Mouse (Mus musculus) heart, embryonic 13.5 days (tissue): Measurements from ENCODE around the gene Dscam. TPM values are rescaled to one million over a fixed set of nuclear protein-coding genes. Genes with fewer than 3 reads are reported as not detected.

Experiments used
- ATAC-seq: fragments of 200-750 bp; cut with Nextera tagmentation; 2 replicates; pipeline ENCODE4 v1.8.0; 2017; ENCODE audit warnings: moderate TSS enrichment; ENCODE audit not compliant: insufficient number of reproducible peaks, low FRiP score, low TSS enrichment; ENCODE audit errors: extremely low read depth
- H3K27ac ChIP-seq: fragments of 300-500 bp; sonication (generic); replicated peaks from 2 replicates; pipeline ENCODE4 v1.5.1; 2015; ENCODE audit warnings: moderate library complexity, mild to moderate bottlenecking, inconsistent platforms
- H3K27me3 ChIP-seq: fragments of 300-500 bp; sonication (generic); replicated peaks from 2 replicates; pipeline ENCODE4 v1.6.1; 2015; ENCODE audit warnings: mild to moderate bottlenecking, inconsistent platforms
- H3K36me3 ChIP-seq: fragments of 300-500 bp; sonication (generic); 2 replicates; pipeline ENCODE4 v1.6.1; 2015; ENCODE audit warnings: mild to moderate bottlenecking, inconsistent platforms
- H3K4me1 ChIP-seq: fragments of 300-500 bp; sonication (generic); 2 replicates; pipeline ENCODE4 v1.6.1; 2015; ENCODE audit warnings: inconsistent platforms
- H3K4me2 ChIP-seq: fragments of 300-500 bp; sonication (generic); 2 replicates; pipeline ENCODE4 v1.6.1; 2015; ENCODE audit warnings: inconsistent platforms, mild to moderate bottlenecking, moderate library complexity
- H3K4me3 ChIP-seq: fragments of 300-500 bp; sonication (generic); 2 replicates; pipeline ENCODE4 v1.5.1; 2015; ENCODE audit warnings: moderate library complexity, mild to moderate bottlenecking, inconsistent platforms
- H3K9ac ChIP-seq: fragments of 300-500 bp; sonication (generic); 2 replicates; pipeline ENCODE4 v1.6.1; 2015; ENCODE audit warnings: inconsistent platforms, mild to moderate bottlenecking, moderate library complexity
- H3K9me3 ChIP-seq: fragments of 300-500 bp; sonication (generic); 2 replicates; pipeline ENCODE4 v1.6.1; 2016; ENCODE audit warnings: inconsistent platforms
- WGBS: fragments of 180-500 bp; shearing (Covaris S2); methylation state at CpG from one replicate; pipeline ENCODE4 v1.1.7; 2015; ENCODE audit warnings: mixed read lengths; 5-methylcytosine and 5-hydroxymethylcytosine counted together
- polyA plus RNA-seq: library from polyadenylated mRNA; unstranded; fragments of >200 nt; fragmentation: Nextera tagmentation; extraction: Ambion mirVana; gene quantifications from 2 replicates; pipeline ENCODE4 v1.2.1, GENCODE M21; 2015

Dscam gene
- polyA plus RNA-seq, 1 experiment from 2014 or later = not detected

- H3K4me3 ChIP-seq = no peak overlapping the region
- no peaks in the 10 kb centered on the region; the same call in 1 of the 2 replicates for H3K4me1 ChIP-seq
- no peak overlapping the region for H3K4me2 ChIP-seq
- H3K9me3 ChIP-seq = no peaks in the 10 kb centered on the region
- WGBS = 33% methylated on average over 4 of the region's 4 CpGs
- H3K27ac ChIP-seq = no peak overlapping the region
- peaks cover 3% of the 10 kb centered on the region; the same call in 1 of the 2 replicates for H3K27me3 ChIP-seq
- no peak overlapping the region for H3K9ac ChIP-seq
- ATAC-seq = no peak
- no peaks in the 10 kb centered on the region for H3K36me3 ChIP-seq
Measured at GRCm38 (mm10) chr16:96711935-96712334, 458.6 kb downstream of the Dscam start.

GRCm38 (mm10) chr16:96700551-96700950 lies 470.0 kb downstream of the Dscam start:
- Histone ChIP-seq H3K9ac (no peak overlapping the region), H3K9me3 (no peaks in the 10 kb centered on the region), H3K4me1 (no peaks in the 10 kb centered on the region), H3K4me3 (no peak overlapping the region), H3K4me2 (no peak overlapping the region), H3K36me3 (no peaks in the 10 kb centered on the region), H3K27me3 (no peaks in the 10 kb centered on the region), H3K27ac (no peak overlapping the region)
- no peak for ATAC-seq
- WGBS = 70% methylated on average over 3 of the region's 3 CpGs

GRCm38 (mm10) chr16:96695882-96696281 lies 474.7 kb downstream of the Dscam start:
- Histone ChIP-seq H3K4me1 (no peaks in the 10 kb centered on the region), H3K9me3 (no peaks in the 10 kb centered on the region), H3K4me3 (no peak overlapping the region), H3K27ac (no peak overlapping the region), H3K4me2 (no peak overlapping the region), H3K27me3 (no peaks in the 10 kb centered on the region), H3K9ac (no peak overlapping the region), H3K36me3 (no peaks in the 10 kb centered on the region)
- ATAC-seq = no peak
- 70% methylated on average over 4 of the region's 4 CpGs for WGBS

GRCm38 (mm10) chr16:96691576-96691975 lies 479.0 kb downstream of the Dscam start:
- H3K4me3 ChIP-seq = no peak overlapping the region
- 75% methylated on average over 6 of the region's 6 CpGs for WGBS
- H3K27me3 ChIP-seq = no peaks in the 10 kb centered on the region; the same call in 1 of the 2 replicates
- no peak overlapping the region for H3K27ac ChIP-seq
- H3K9me3 ChIP-seq = no peaks in the 10 kb centered on the region
- H3K4me1 ChIP-seq = no peaks in the 10 kb centered on the region
- H3K36me3 ChIP-seq = no peaks in the 10 kb centered on the region
- no peak overlapping the region for H3K4me2 ChIP-seq
- ATAC-seq = no peak
- no peak overlapping the region for H3K9ac ChIP-seq

GRCm38 (mm10) chr16:96690052-96690451 lies 480.5 kb downstream of the Dscam start:
- Histone ChIP-seq H3K9me3 (no peaks in the 10 kb centered on the region), H3K4me3 (no peak overlapping the region), H3K4me2 (no peak overlapping the region), H3K27me3 (no peaks in the 10 kb centered on the region; the same call in 1 of the 2 replicates), H3K4me1 (no peaks in the 10 kb centered on the region), H3K9ac (no peak overlapping the region), H3K27ac (no peak overlapping the region), H3K36me3 (no peaks in the 10 kb centered on the region)
- ATAC-seq = no peak
- 30% methylated on average over 1 of the region's 2 CpGs for WGBS

DNA sequence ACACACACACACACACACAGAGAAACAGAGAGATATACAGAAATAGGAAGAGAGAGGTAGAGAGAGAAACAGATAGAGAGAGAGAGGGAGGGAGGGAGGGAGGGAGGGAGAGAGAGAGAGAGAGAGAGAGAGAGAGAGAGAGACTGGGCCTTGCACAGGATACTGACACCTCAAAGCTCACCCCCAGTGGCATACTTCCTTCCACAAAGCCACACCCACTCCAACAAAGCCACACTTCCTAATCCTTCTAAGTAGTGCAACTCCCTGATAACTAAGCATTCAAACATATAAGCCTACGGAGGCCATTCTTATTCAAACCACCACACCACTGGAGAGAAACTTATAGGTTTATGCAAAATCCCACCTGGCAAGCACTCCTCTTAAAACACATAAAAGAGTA lies 481.1 kb downstream of the Dscam start:
- Histone ChIP-seq H3K4me1 (no peaks in the 10 kb centered on the region), H3K27ac (no peak overlapping the region), H3K9ac (no peak overlapping the region), H3K4me2 (no peak overlapping the region), H3K27me3 (no peaks in the 10 kb centered on the region; the same call in 1 of the 2 replicates), H3K9me3 (no peaks in the 10 kb centered on the region), H3K36me3 (no peaks in the 10 kb centered on the region), H3K4me3 (no peak overlapping the region)
- no peak for ATAC-seq
- 39% methylated on average over 1 of the region's 1 CpGs for WGBS

GRCm38 (mm10) chr16:96685065-96685464 lies 485.5 kb downstream of the Dscam start:
- H3K9me3 ChIP-seq = no peaks in the 10 kb centered on the region
- no peak overlapping the region for H3K4me3 ChIP-seq
- no peaks in the 10 kb centered on the region for H3K36me3 ChIP-seq
- ATAC-seq = no peak
- no peaks in the 10 kb centered on the region for H3K27me3 ChIP-seq
- no peaks in the 10 kb centered on the region for H3K4me1 ChIP-seq
- no peak overlapping the region for H3K4me2 ChIP-seq
- no peak overlapping the region for H3K9ac ChIP-seq
- 87% methylated on average over 14 of the region's 14 CpGs for WGBS
- H3K27ac ChIP-seq = no peak overlapping the region

DNA sequence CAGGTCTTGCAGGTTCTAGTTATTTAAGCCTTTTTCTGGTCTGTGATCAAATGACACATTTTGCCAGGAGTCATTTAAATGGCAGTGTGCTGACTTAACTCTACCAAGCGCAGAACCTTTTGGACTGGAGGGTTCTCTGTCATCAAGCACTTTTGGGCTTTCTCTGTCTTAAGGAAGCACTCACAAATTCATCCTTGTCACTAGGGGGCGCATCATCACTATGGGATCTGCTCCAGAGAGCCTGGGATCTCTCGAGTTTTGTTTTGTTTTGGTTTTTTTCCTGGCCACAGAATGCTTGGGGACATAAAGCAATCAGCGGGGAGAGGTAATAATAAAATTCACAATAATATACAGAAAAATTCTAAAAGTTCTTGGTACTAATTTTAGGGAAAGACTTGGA lies 486.0 kb downstream of the Dscam start:
- H3K4me2 ChIP-seq = 0 out of 2 replicates have a peak overlapping the region, but pooled peaks have one; percentile 9
- no peak overlapping the region for H3K27ac ChIP-seq
- no peaks in the 10 kb centered on the region for H3K9me3 ChIP-seq
- no peaks in the 10 kb centered on the region for H3K4me1 ChIP-seq
- H3K4me3 ChIP-seq = no peak overlapping the region
- H3K27me3 ChIP-seq = no peaks in the 10 kb centered on the region
- no peak for ATAC-seq
- no peaks in the 10 kb centered on the region for H3K36me3 ChIP-seq
- no peak overlapping the region for H3K9ac ChIP-seq
- whole genome bisulfite sequencing = 16% methylated on average over 4 of the region's 4 CpGs

DNA sequence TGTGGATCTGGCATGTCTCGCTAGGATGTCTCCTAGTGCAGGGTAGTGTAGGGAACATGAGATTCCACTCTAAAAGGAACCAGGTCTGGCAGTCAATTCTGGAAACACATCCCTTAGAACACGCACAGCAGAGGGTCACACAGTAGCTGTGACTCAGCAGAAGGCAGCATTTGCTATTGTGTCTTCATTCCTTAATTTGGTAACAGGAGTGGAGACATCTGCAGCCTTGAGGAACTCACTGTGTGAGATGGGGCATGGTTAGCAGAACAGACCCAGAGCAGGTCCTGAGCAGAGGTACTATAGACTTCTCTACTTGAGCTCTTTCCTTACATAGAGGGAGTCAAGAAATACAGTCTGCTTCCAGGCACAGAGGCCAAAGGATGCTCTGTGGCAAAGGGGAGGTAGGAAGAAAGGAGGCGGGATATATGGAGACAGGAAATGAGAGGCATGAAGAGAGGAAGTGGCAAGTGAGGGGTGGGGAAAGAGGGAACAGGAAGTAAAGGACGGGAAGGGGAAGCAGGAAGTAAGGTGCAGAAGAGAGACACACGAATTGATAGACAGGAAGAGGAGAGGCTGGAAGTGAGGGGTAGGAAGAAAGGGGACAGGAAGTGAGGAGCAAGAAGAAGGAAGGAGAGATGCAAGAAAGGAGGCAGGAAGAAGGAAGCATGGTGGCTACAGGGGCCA lies 488.1 kb downstream of the Dscam start:
- no peak overlapping the region for H3K4me2 ChIP-seq
- no peaks in the 10 kb centered on the region for H3K27me3 ChIP-seq
- H3K4me1 ChIP-seq = 0 out of 2 replicates have a peak, but pooled peaks cover under 1% of the 10 kb centered on the region
- ATAC-seq = no peak
- H3K36me3 ChIP-seq = no peaks in the 10 kb centered on the region
- 66% methylated on average over 5 of the region's 5 CpGs for WGBS
- no peak overlapping the region for H3K27ac ChIP-seq
- no peak overlapping the region for H3K9ac ChIP-seq
- H3K4me3 ChIP-seq = no peak overlapping the region
- no peaks in the 10 kb centered on the region for H3K9me3 ChIP-seq

- no peak for ATAC-seq
- H3K4me2 ChIP-seq = no peak overlapping the region
- 63% methylated on average over 8 of the region's 8 CpGs for WGBS
- no peaks in the 10 kb centered on the region for H3K27me3 ChIP-seq
- no peaks in the 10 kb centered on the region for H3K9me3 ChIP-seq
- no peak overlapping the region for H3K27ac ChIP-seq
- no peaks in the 10 kb centered on the region for H3K36me3 ChIP-seq
- no peak overlapping the region for H3K9ac ChIP-seq
- no peak overlapping the region for H3K4me3 ChIP-seq
- H3K4me1 ChIP-seq = peaks cover 6% of the 10 kb centered on the region; the same call in 1 of the 2 replicates
Measured at GRCm38 (mm10) chr16:96679981-96680380, 490.6 kb downstream of the Dscam start.

DNA sequence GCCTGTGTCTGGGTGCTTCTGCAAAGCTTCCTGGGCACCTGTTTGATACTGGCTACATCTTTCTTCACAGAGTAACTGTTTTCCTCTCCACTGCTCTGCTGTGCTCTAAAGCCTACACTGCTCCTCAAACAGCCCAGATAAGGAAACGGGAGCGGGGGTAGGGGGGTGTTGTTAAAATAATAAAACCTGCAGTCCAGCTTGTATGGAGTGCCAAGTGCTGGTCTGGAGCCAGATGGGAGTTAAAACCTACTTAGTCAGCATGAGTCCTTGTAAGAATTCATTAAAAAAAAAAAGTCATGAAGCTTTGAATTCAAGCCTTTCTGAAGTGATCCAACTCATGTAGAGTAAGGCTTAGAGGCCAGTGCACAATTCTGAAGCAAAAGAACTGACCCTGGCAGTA lies 493.1 kb downstream of the Dscam start:
- Histone ChIP-seq H3K9ac (no peak overlapping the region), H3K36me3 (no peaks in the 10 kb centered on the region), H3K4me1 (peaks cover 6% of the 10 kb centered on the region; the same call in 1 of the 2 replicates), H3K4me2 (no peak overlapping the region), H3K27ac (no peak overlapping the region), H3K9me3 (no peaks in the 10 kb centered on the region), H3K4me3 (no peak overlapping the region), H3K27me3 (peaks cover under 1% of the 10 kb centered on the region; the same call in 1 of the 2 replicates)
- 14% methylated on average over 2 of the region's 2 CpGs for WGBS
- ATAC-seq = no peak

DNA sequence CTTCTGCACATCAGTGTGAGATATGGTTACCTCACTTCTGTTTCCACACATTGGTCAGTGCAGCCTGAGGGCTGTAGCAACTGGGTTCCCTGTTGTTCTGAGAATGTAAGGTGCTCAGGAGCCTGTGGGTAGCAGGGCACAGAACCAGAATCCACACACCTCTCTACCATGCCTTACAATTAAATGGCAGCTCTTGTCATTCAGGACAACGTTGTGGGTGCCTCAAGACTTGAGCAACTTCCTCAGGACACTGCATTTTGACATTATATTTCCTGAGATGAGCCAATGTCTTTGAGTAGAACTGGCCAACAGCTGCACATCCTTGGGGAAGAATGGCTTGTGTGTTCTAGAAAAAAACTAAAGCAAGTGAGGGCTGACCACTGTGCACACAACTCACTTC lies 493.9 kb downstream of the Dscam start:
- no peaks in the 10 kb centered on the region for H3K36me3 ChIP-seq
- H3K27me3 ChIP-seq = peaks cover 3% of the 10 kb centered on the region; the same call in 1 of the 2 replicates
- whole genome bisulfite sequencing = 65% methylated on average over 1 of the region's 1 CpGs
- H3K9me3 ChIP-seq = no peaks in the 10 kb centered on the region
- H3K4me2 ChIP-seq = no peak overlapping the region
- no peak overlapping the region for H3K9ac ChIP-seq
- no peak overlapping the region for H3K27ac ChIP-seq
- ATAC-seq = no peak
- H3K4me1 ChIP-seq = peaks cover 6% of the 10 kb centered on the region; the same call in 1 of the 2 replicates
- no peak overlapping the region for H3K4me3 ChIP-seq
